Mouse (Mus musculus) MEL (cell line): ENCODE measurements around the gene Gnl1. TPM values are rescaled to one million over a fixed set of nuclear protein-coding genes. Genes with fewer than 3 reads are reported as not detected.

Source experiments
- DNase-seq: peaks from one replicate; pipeline ENCODE4 v3.0.0; 2011; ENCODE audit warnings: low read depth, low spot score
- H3K27ac ChIP-seq: 2 replicates; pipeline ENCODE4 v1.5.1; 2012; ENCODE audit warnings: low read depth, mild to moderate bottlenecking, control low read depth, low read length, moderate library complexity; ENCODE audit not compliant: control insufficient read depth
- H3K27me3 ChIP-seq, 2 experiments: fragments of 150-350 bp in 1 of 2; sonication (generic) in 1 of 2; 2 replicates each; pipeline ENCODE4 v1.6.1; 2012; ENCODE audit warnings: low read length in 2 of 2, mild to moderate bottlenecking in 2 of 2, improper control_type of control experiment in 1 of 2, moderate library complexity in 1 of 2; ENCODE audit not compliant: insufficient read depth in 2 of 2, control insufficient read depth in 1 of 2
- H3K36me3 ChIP-seq, 2 experiments: 2 replicates each; pipeline ENCODE4 v1.6.1; 2012 to 2014; ENCODE audit warnings: low read length in 2 of 2, improper control_type of control experiment in 1 of 2, inconsistent platforms in 1 of 2, mild to moderate bottlenecking in 1 of 2; ENCODE audit not compliant: insufficient read depth in 2 of 2, control insufficient read depth in 1 of 2
- H3K4me1 ChIP-seq, 2 experiments: fragments of 150-350 bp in 1 of 2; sonication (generic) in 1 of 2; 2 replicates each; pipeline ENCODE4 v1.6.1; 2012; ENCODE audit warnings: low read length in 2 of 2, improper control_type of control experiment in 1 of 2, mild to moderate bottlenecking in 1 of 2; ENCODE audit not compliant: insufficient read depth in 2 of 2, control insufficient read depth in 1 of 2
- H3K4me3 ChIP-seq, 2 experiments: fragments of 150-350 bp in 1 of 2; sonication (generic) in 1 of 2; 2 replicates each; pipeline ENCODE4 v1.5.1; 2012; ENCODE audit warnings: low read depth in 2 of 2, low read length in 2 of 2, mild to moderate bottlenecking in 2 of 2, moderate library complexity in 2 of 2, control low read depth in 1 of 2, improper control_type of control experiment in 1 of 2; ENCODE audit not compliant: control insufficient read depth in 1 of 2, insufficient read depth in 1 of 2
- H3K79me2 ChIP-seq: 2 replicates; pipeline ENCODE4 v1.6.1; 2012; ENCODE audit warnings: mild to moderate bottlenecking, low read length, moderate library complexity; ENCODE audit not compliant: control insufficient read depth, poor library complexity, insufficient read depth
- H3K9ac ChIP-seq: 2 replicates; pipeline ENCODE4 v1.6.1; 2012; ENCODE audit warnings: low read depth, mild to moderate bottlenecking, control low read depth, low read length, moderate library complexity; ENCODE audit not compliant: control insufficient read depth, poor library complexity, severe bottlenecking
- H3K9me3 ChIP-seq: fragments of 150-350 bp; sonication (generic); replicated peaks from 2 replicates; pipeline ENCODE4 v1.6.1; 2012; ENCODE audit warnings: mild to moderate bottlenecking, low read length, improper control_type of control experiment, moderate library complexity; ENCODE audit not compliant: insufficient read depth
- CHD2 ChIP-seq: IDR thresholded peaks from 2 replicates; pipeline ENCODE4 v1.6.1; 2011; ENCODE audit warnings: low read length, improper control_type of control experiment
- CTCF ChIP-seq, 3 experiments: IDR thresholded peaks in 2 of 3; conservative IDR thresholded peaks in 1 of 3; 2 replicates each; pipeline ENCODE4 v1.5.1; 2011 to 2012; ENCODE audit warnings: low read length in 3 of 3, low read depth in 2 of 3, mild to moderate bottlenecking in 2 of 3, improper control_type of control experiment in 1 of 3, inconsistent platforms in 1 of 3, mixed read lengths in 1 of 3, moderate library complexity in 1 of 3; ENCODE audit not compliant: control insufficient read depth in 1 of 3, insufficient read depth in 1 of 3, poor library complexity in 1 of 3, severe bottlenecking in 1 of 3
- E2F4 ChIP-seq: IDR thresholded peaks from 2 replicates; pipeline ENCODE4 v1.6.1; 2011; ENCODE audit warnings: low read depth, low read length, improper control_type of control experiment, borderline replicate concordance
- ELF1 ChIP-seq: IDR thresholded peaks from 2 replicates; pipeline ENCODE4 v1.6.1; 2014; ENCODE audit warnings: low read depth, mild to moderate bottlenecking, inconsistent platforms, low read length, improper control_type of control experiment, moderate library complexity
- EP300 ChIP-seq, 2 experiments: IDR thresholded peaks; 2 replicates each; pipeline ENCODE4 v1.6.1; 2011; ENCODE audit warnings: improper control_type of control experiment in 2 of 2, low read length in 2 of 2, low read depth in 1 of 2, mild to moderate bottlenecking in 1 of 2
- ETS1 ChIP-seq: IDR thresholded peaks from 2 replicates; pipeline ENCODE4 v1.6.1; 2012; ENCODE audit warnings: low read depth, mild to moderate bottlenecking, inconsistent platforms, low read length, improper control_type of control experiment, moderate library complexity
- GABPA ChIP-seq: IDR thresholded peaks from 2 replicates; pipeline ENCODE4 v1.6.1; 2012; ENCODE audit warnings: low read depth, mild to moderate bottlenecking, inconsistent platforms, low read length, improper control_type of control experiment, moderate library complexity
- GATA1 ChIP-seq: IDR thresholded peaks from 2 replicates; pipeline ENCODE4 v1.6.1; 2011; ENCODE audit warnings: low read depth, low read length, improper control_type of control experiment
- HCFC1 ChIP-seq: IDR thresholded peaks from 2 replicates; pipeline ENCODE4 v1.6.1; 2012; ENCODE audit warnings: low read depth, mild to moderate bottlenecking, inconsistent platforms, low read length, improper control_type of control experiment, moderate library complexity
- JUND ChIP-seq: IDR thresholded peaks from 2 replicates; pipeline ENCODE4 v1.6.1; 2011; ENCODE audit warnings: low read depth, mild to moderate bottlenecking, improper control_type of control experiment, low read length
- MAFK ChIP-seq: IDR thresholded peaks from 2 replicates; pipeline ENCODE4 v1.6.1; 2011; ENCODE audit warnings: low read depth, mild to moderate bottlenecking, low read length, improper control_type of control experiment, borderline replicate concordance
- MAZ ChIP-seq: IDR thresholded peaks from 2 replicates; pipeline ENCODE4 v1.6.1; 2012; ENCODE audit warnings: low read depth, mild to moderate bottlenecking, inconsistent platforms, low read length, improper control_type of control experiment
- MEF2A ChIP-seq: IDR thresholded peaks from 2 replicates; pipeline ENCODE4 v1.6.1; 2014; ENCODE audit warnings: low read depth, mild to moderate bottlenecking, inconsistent platforms, low read length, improper control_type of control experiment; ENCODE audit not compliant: poor library complexity, insufficient replicate concordance, severe bottlenecking; ENCODE audit errors: extremely low read depth
- MXI1 ChIP-seq: IDR thresholded peaks from 2 replicates; pipeline ENCODE4 v1.6.1; 2011; ENCODE audit warnings: mild to moderate bottlenecking, low read depth, low read length, improper control_type of control experiment
- MYB ChIP-seq: IDR thresholded peaks from 2 replicates; pipeline ENCODE4 v1.6.1; 2011; ENCODE audit warnings: mild to moderate bottlenecking, low read depth, low read length, improper control_type of control experiment
- MYC ChIP-seq: IDR thresholded peaks from 2 replicates; pipeline ENCODE4 v1.6.1; 2011; ENCODE audit warnings: low read depth, mild to moderate bottlenecking, low read length, improper control_type of control experiment, moderate library complexity
- POLR2A ChIP-seq, 2 experiments: IDR thresholded peaks; 2 replicates each; pipeline ENCODE4 v1.6.1; 2011 to 2012; ENCODE audit warnings: low read length in 2 of 2, mild to moderate bottlenecking in 2 of 2, control low read depth in 1 of 2, improper control_type of control experiment in 1 of 2, low read depth in 1 of 2, moderate library complexity in 1 of 2; ENCODE audit not compliant: control insufficient read depth in 1 of 2, insufficient read depth in 1 of 2, poor library complexity in 1 of 2
- POLR2AphosphoS2 ChIP-seq: IDR thresholded peaks from 2 replicates; pipeline ENCODE4 v1.6.1; 2011; ENCODE audit warnings: low read length, improper control_type of control experiment
- RAD21 ChIP-seq: IDR thresholded peaks from 2 replicates; pipeline ENCODE4 v1.6.1; 2011; ENCODE audit warnings: mild to moderate bottlenecking, low read depth, low read length, improper control_type of control experiment
- RCOR1 ChIP-seq: IDR thresholded peaks from 2 replicates; pipeline ENCODE4 v1.6.1; 2012; ENCODE audit warnings: low read depth, mild to moderate bottlenecking, inconsistent platforms, low read length, improper control_type of control experiment
- SIN3A ChIP-seq: IDR thresholded peaks from 2 replicates; pipeline ENCODE4 v1.6.1; 2012; ENCODE audit warnings: low read length, improper control_type of control experiment, inconsistent platforms
- TAL1 ChIP-seq: IDR thresholded peaks from 2 replicates; pipeline ENCODE4 v1.6.1; 2012; ENCODE audit warnings: mild to moderate bottlenecking, inconsistent platforms, low read length, moderate library complexity, mixed read lengths
- TBP ChIP-seq: IDR thresholded peaks from 2 replicates; pipeline ENCODE4 v1.8.0; 2011; ENCODE audit warnings: low read depth, low read length, improper control_type of control experiment
- TCF12 ChIP-seq: IDR thresholded peaks from 2 replicates; pipeline ENCODE4 v1.6.1; 2014; ENCODE audit warnings: low read depth, mild to moderate bottlenecking, inconsistent platforms, low read length, improper control_type of control experiment, moderate library complexity
- ZNF384 ChIP-seq: IDR thresholded peaks from 2 replicates; pipeline ENCODE4 v1.6.1; 2012; ENCODE audit warnings: low read depth, mild to moderate bottlenecking, inconsistent platforms, low read length, improper control_type of control experiment
- polyA plus RNA-seq, 2 experiments: library from polyadenylated mRNA; stranded (reverse) in 1 of 2; unstranded in 1 of 2; fragments of >175 nt in 1 of 2; fragments of >200 nt in 1 of 2; gene quantifications; 2 replicates each; pipeline versions ENCODE4 v1.2.1 to v1.2.4; 2012; ENCODE audit warnings: low replicate concordance in 2 of 2, low read depth in 1 of 2; ENCODE audit not compliant: insufficient read length in 2 of 2, insufficient read depth in 1 of 2, missing spikeins in 1 of 2
- total RNA-seq: library from RNA; depleted of rRNA; stranded (reverse); fragments of 300-350 nt; gene quantifications from 2 replicates; pipeline ENCODE4 v1.2.3, GENCODE M21; 2012

Gnl1 gene
- total and polyA plus RNA-seq, 3 experiments: 57.1 to 98.5 TPM; not detected in 1

DNA sequence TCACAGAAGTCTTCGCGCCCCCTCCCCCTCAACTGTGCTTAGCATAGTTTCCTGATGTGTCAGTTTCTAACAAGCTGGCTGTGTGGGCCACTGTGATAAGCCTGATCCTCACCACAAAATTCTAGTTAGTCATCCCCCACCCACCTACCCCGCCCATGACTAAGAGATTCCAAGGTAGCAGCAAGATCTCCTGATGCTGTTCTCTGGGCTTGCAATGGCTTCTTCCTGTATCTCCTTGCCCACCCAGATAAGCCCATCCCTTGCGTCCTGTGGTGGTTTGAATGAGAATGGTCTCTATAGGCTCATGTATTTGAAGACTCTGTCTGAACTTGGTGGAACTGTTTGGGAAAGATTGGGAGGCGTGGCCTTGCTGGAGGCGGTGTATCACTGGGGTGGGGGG, 22.3 kb downstream of the Gnl1 start:
- Histone ChIP-seq H3K36me3 (peaks cover 12 to 55% of the 10 kb centered on the region in 2 experiments), H3K4me1 (peaks cover 33 to 52% of the 10 kb centered on the region in 2 experiments), H3K9me3 (no peaks in the 10 kb centered on the region), H3K9ac (no peak overlapping the region), H3K79me2 (peaks cover 66% of the 10 kb centered on the region), H3K27me3 (no peaks in the 10 kb centered on the region), H3K4me3 (no peak overlapping the region), H3K27ac (peak overlapping the region; percentile 99)
- TF ChIP-seq MAZ (peak; percentile 94), MXI1 (no peak), CTCF (IDR thresholded peaks at IDR 0.05 in 2 of 3, conservative IDR thresholded peaks at IDR 0.05 in 1 of 3; ENCODE audit: control insufficient read depth in 1 of 3, insufficient read depth in 1 of 3, low read depth in 2 of 3, low read length in 3 of 3, poor library complexity in 1 of 3, severe bottlenecking in 1 of 3) (no peak), ETS1 (peak; percentile 96), RCOR1 (peak; percentile 83), MYB (peak; percentile 86), MEF2A (no peak), MYC (peak; percentile 50; the same call in 1 of the 2 replicates), GATA1 (peak; percentile 92), TCF12 (peak; percentile 93), TBP (peak; percentile 54), ZNF384 (0 out of 2 replicates have a peak, but pooled peaks have one; percentile 20), GABPA (no peak), MAFK (peak; percentile 50; the same call in 1 of the 2 replicates), TAL1 (peak; percentile 91), HCFC1 (no peak), EP300 (IDR thresholded peaks at IDR 0.05; ENCODE audit: low read depth in 1 of 2, low read length in 2 of 2) (peak; percentile 90 to 97), JUND (peak; percentile 76; the same call in 1 of the 2 replicates), E2F4 (peak; percentile 26; the same call in 1 of the 2 replicates), SIN3A (peak; percentile 79), ELF1 (peak; percentile 81), CHD2 (peak; percentile 77)
- DNase-seq: peak; percentile 98

GRCm38 (mm10) chr17:36003331-36003730, 23.7 kb downstream of the Gnl1 start:
- Histone ChIP-seq H3K27me3 (no peaks in the 10 kb centered on the region), H3K4me1 (peaks cover 30 to 50% of the 10 kb centered on the region in 2 experiments), H3K9ac (no peak overlapping the region), H3K79me2 (peaks cover 61% of the 10 kb centered on the region), H3K27ac (peak overlapping the region; percentile 33), H3K4me3 (no peak overlapping the region), H3K9me3 (no peaks in the 10 kb centered on the region), H3K36me3 (peaks cover 12 to 50% of the 10 kb centered on the region in 2 experiments)
- no peak for DNase-seq
- TF ChIP-seq SIN3A (no peak), MAZ (no peak), ETS1 (no peak), POLR2A (IDR thresholded peaks at IDR 0.05; ENCODE audit: control insufficient read depth in 1 of 2, insufficient read depth in 1 of 2, low read depth in 1 of 2, low read length in 2 of 2, poor library complexity in 1 of 2) (no peak), POLR2AphosphoS2 (no peak), EP300 (IDR thresholded peaks at IDR 0.05; ENCODE audit: low read depth in 1 of 2, low read length in 2 of 2) (no peak), TBP (no peak), RCOR1 (no peak), RAD21 (no peak), JUND (no peak)
